Mouse (Mus musculus) cortical plate, adult 2 months (tissue): ENCODE measurements around the gene Hist1h3e.
"Not testable (repeated sequence)": the region's sequence is repeated elsewhere in the genome, so short reads cannot be mapped to it uniquely, and the experiment has no call there.

Experiments
- CTCF ChIP-seq: fragments of 200-500 bp; IDR thresholded peaks from 2 replicates; pipeline ENCODE4 v1.5.1; 2011; ENCODE audit warnings: mild to moderate bottlenecking, control low read depth, low read length; ENCODE audit not compliant: insufficient read depth; ENCODE audit errors: extremely low read depth
- POLR2A ChIP-seq: fragments of 200-500 bp; IDR thresholded peaks from 2 replicates; pipeline ENCODE4 v1.6.1; 2011; ENCODE audit warnings: mild to moderate bottlenecking, low read length, control low read depth; ENCODE audit not compliant: insufficient read depth; ENCODE audit errors: extremely low read depth

GRCm38 (mm10) chr13:23591886-23592285, 29.7 kb upstream of the Hist1h3e start:
- not testable (repeated sequence) for TF ChIP-seq CTCF, POLR2A
